Mouse (Mus musculus): ENCODE measurements around the gene Ccser1.

GRCm38 (mm10) chr6:61206619-61207018 is 26.5 kb downstream of the Ccser1 start:
- TF ChIP-seq POLR2A (IDR thresholded peaks at IDR 0.05; ENCODE audit: borderline replicate concordance, low read depth, low read length) = no peak
- TF ChIP-seq CTCF (IDR thresholded peaks at IDR 0.05; ENCODE audit: low read depth, low read length) = no peak

All from bone marrow macrophage, adult 2 months (primary cell).